Mouse (Mus musculus) neural tube, embryonic 13.5 days (tissue): Measurements from ENCODE around the gene Map4. TPM values are rescaled to one million over a fixed set of nuclear protein-coding genes. Genes with fewer than 3 reads are reported as not detected.

Experiments
- ATAC-seq: fragments of 200-750 bp; cut with Nextera tagmentation; 2 replicates; pipeline ENCODE4 v1.8.0; 2017; ENCODE audit warnings: low read depth, mild to moderate bottlenecking, moderate TSS enrichment, moderate library complexity
- H3K27ac ChIP-seq: fragments of 300-500 bp; sonication (generic); replicated peaks from 2 replicates; pipeline ENCODE4 v1.5.1; 2015; ENCODE audit warnings: moderate library complexity, mild to moderate bottlenecking, inconsistent platforms
- H3K27me3 ChIP-seq: fragments of 300-500 bp; sonication (generic); 2 replicates; pipeline ENCODE4 v1.6.1; 2015; ENCODE audit warnings: mild to moderate bottlenecking, inconsistent platforms
- H3K36me3 ChIP-seq: fragments of 300-500 bp; sonication (generic); 2 replicates; pipeline ENCODE4 v1.6.1; 2015; ENCODE audit warnings: mild to moderate bottlenecking, inconsistent platforms
- H3K4me1 ChIP-seq: fragments of 300-500 bp; sonication (generic); replicated peaks from 2 replicates; pipeline ENCODE4 v1.6.1; 2015; ENCODE audit warnings: inconsistent platforms
- H3K4me2 ChIP-seq: fragments of 300-500 bp; sonication (generic); 2 replicates; pipeline ENCODE4 v1.6.1; 2015; ENCODE audit warnings: inconsistent platforms, mild to moderate bottlenecking, moderate library complexity
- H3K4me3 ChIP-seq: fragments of 300-500 bp; sonication (generic); 2 replicates; pipeline ENCODE4 v1.5.1; 2015; ENCODE audit warnings: mild to moderate bottlenecking, inconsistent platforms
- H3K9ac ChIP-seq: fragments of 300-500 bp; sonication (generic); 2 replicates; pipeline ENCODE4 v1.6.1; 2015; ENCODE audit warnings: moderate library complexity, mild to moderate bottlenecking, inconsistent platforms
- H3K9me3 ChIP-seq: fragments of 300-500 bp; sonication (generic); 2 replicates; pipeline ENCODE4 v1.6.1; 2016; ENCODE audit warnings: inconsistent platforms
- WGBS: fragments of 180-500 bp; shearing (Covaris S2); methylation state at CpG from one replicate; pipeline ENCODE4 v1.1.7; 2015; 5-methylcytosine and 5-hydroxymethylcytosine counted together
- polyA plus RNA-seq: library from polyadenylated mRNA; unstranded; fragments of >200 nt; fragmentation: Nextera tagmentation; extraction: Ambion mirVana; gene quantifications from 2 replicates; pipeline ENCODE4 v1.2.1, GENCODE M21; 2015

The Map4 gene
- 174 and 176 TPM in 2 replicates for polyA plus RNA-seq

GRCm38 (mm10) chr9:109931257-109932171 is at the start of gene Map4:
Map4 (plus strand) TSS chr9:109931460.
- H3K4me3 ChIP-seq = peak within 1 kb of the TSS; percentile 86
- H3K27me3 ChIP-seq = no peaks in the 10 kb centered on the region
- H3K36me3 ChIP-seq = no peaks in the 10 kb centered on the region
- peak; percentile 99 for ATAC-seq
- WGBS = under 1% methylated on average over 94 of the region's 94 CpGs
- peak within 1 kb of the TSS; percentile 90 for H3K9ac ChIP-seq
- H3K27ac ChIP-seq = peak within 1 kb of the TSS; percentile 96
- H3K4me1 ChIP-seq = peaks cover 27% of the 10 kb centered on the region
- no peaks in the 10 kb centered on the region for H3K9me3 ChIP-seq
- peak within 1 kb of the TSS; percentile 79 for H3K4me2 ChIP-seq

GRCm38 (mm10) chr9:109886259-109886658 is 45.0 kb upstream of the Map4 start:
- Histone ChIP-seq H3K4me2 (no peak overlapping the region), H3K9me3 (no peaks in the 10 kb centered on the region), H3K9ac (no peak overlapping the region), H3K4me3 (no peak overlapping the region), H3K27me3 (no peaks in the 10 kb centered on the region), H3K4me1 (no peaks in the 10 kb centered on the region), H3K27ac (no peak overlapping the region), H3K36me3 (peaks cover 98% of the 10 kb centered on the region)
- 85% methylated on average over 4 of the region's 4 CpGs for WGBS
- ATAC-seq = no peak

DNA sequence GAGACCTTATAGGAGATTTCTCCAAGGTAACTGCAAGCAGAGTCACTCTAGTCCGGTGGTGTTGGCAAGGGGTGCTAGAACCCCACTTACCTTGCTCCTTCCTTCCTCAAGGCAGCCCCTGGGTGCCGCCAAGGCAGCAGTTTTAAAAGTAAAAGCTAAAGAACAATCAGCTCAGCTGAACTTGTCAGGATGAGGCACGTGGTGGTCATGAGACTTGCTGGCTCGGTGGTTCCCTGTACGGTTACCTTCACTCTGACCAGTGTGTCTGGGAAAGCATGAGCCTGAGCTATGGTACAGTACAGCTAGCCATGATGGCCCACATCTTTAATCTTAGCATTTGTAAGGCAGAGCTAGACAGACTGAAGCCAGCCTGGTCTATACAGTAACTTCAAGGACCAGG is 43.9 kb upstream of the Map4 start:
- Histone ChIP-seq H3K4me3 (no peak overlapping the region), H3K4me1 (no peaks in the 10 kb centered on the region), H3K27ac (no peak overlapping the region), H3K27me3 (no peaks in the 10 kb centered on the region), H3K4me2 (no peak overlapping the region), H3K36me3 (peaks cover 98% of the 10 kb centered on the region), H3K9me3 (no peaks in the 10 kb centered on the region), H3K9ac (no peak overlapping the region)
- no peak for ATAC-seq
- WGBS = 91% methylated on average over 5 of the region's 5 CpGs

DNA sequence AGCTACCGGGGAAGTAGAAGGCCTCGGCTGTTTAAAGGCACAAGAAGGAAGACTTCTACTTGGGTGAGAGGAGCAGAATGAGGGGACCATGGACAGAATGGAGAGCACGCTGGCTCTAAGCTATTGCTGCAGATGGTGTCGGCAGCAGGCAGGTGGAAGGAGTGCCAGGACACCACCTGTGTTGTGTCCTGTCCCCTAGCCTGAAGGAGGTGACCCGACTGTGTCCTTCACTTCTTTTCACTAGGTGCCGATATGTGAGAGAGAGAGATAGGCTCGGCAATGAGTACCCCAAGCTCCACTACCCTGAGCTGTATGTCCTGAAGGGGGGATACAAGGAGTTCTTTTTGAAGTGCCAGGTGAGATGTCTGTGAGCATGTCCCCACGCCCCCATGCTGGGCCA is 39.8 kb upstream of the Map4 start:
- WGBS = 89% methylated on average over 8 of the region's 8 CpGs
- Histone ChIP-seq H3K4me1 (0 out of 2 replicates have a peak, but pooled peaks cover 6% of the 10 kb centered on the region), H3K36me3 (peaks cover 71% of the 10 kb centered on the region), H3K27ac (no peak overlapping the region), H3K4me2 (no peak overlapping the region), H3K9ac (no peak overlapping the region), H3K27me3 (no peaks in the 10 kb centered on the region), H3K9me3 (no peaks in the 10 kb centered on the region), H3K4me3 (no peak overlapping the region)
- ATAC-seq = no peak

- no peaks in the 10 kb centered on the region for H3K9me3 ChIP-seq
- no peaks in the 10 kb centered on the region for H3K27me3 ChIP-seq
- WGBS = 68% methylated on average over 5 of the region's 5 CpGs
- no peak overlapping the region for H3K4me2 ChIP-seq
- peaks cover 60% of the 10 kb centered on the region for H3K36me3 ChIP-seq
- H3K27ac ChIP-seq = no peak overlapping the region
- 0 out of 2 replicates have a peak, but pooled peaks cover 6% of the 10 kb centered on the region for H3K4me1 ChIP-seq
- H3K4me3 ChIP-seq = no peak overlapping the region
- H3K9ac ChIP-seq = no peak overlapping the region
- 0 out of 2 replicates have a peak, but pooled peaks have one; percentile 33 for ATAC-seq
Measured at GRCm38 (mm10) chr9:109892651-109893250, 38.5 kb upstream of the Map4 start.

DNA sequence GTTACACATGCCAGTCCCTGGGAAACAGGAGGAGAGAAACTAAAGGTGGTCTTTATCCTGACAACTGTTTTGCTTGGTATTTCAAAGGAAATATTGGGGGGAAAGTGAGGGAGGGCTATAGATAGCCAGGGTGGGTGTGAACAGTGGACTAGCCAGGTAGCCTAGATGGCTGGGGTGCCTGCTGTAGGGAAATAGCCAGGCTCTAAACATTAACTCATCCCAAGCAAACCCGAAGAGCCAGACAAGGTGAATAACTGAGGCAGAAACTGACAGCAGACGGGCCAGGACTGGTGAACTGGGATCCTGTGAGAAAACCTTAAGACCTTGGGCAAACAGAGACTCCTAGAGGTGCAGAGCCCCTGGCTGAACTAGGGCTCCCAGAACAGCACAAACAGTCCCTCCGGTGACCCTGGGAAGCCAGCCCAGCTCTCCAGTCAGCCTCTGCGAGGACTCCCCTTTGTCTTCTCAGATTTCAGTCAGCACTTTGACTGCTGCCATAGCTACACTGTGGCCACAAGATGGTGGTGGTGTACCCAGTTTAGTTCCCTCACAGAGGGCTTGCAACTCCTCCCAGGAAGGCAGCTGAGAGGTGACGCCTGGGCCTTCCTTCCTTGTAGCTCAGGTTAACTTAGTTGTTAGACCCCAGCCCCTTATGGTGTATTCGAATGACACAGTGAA is 36.7 kb upstream of the Map4 start:
- 31% methylated on average over 6 of the region's 6 CpGs for WGBS
- peak; percentile 82 for ATAC-seq
- H3K9ac ChIP-seq = peak overlapping the region; percentile 47

GRCm38 (mm10) chr9:109895593-109895992 is 35.7 kb upstream of the Map4 start:
- no peak overlapping the region for H3K9ac ChIP-seq
- WGBS = 70% methylated on average over 6 of the region's 6 CpGs
- ATAC-seq = no peak
- peaks cover 31% of the 10 kb centered on the region for H3K36me3 ChIP-seq
- no peak overlapping the region for H3K27ac ChIP-seq
- H3K4me1 ChIP-seq = 0 out of 2 replicates have a peak, but pooled peaks cover 6% of the 10 kb centered on the region
- H3K9me3 ChIP-seq = no peaks in the 10 kb centered on the region
- no peak overlapping the region for H3K4me2 ChIP-seq
- H3K27me3 ChIP-seq = no peaks in the 10 kb centered on the region
- H3K4me3 ChIP-seq = no peak overlapping the region

More for the DNA sequence above, 36.7 kb upstream of the Map4 start:
- no peaks in the 10 kb centered on the region for H3K27me3 ChIP-seq
- peak overlapping the region; percentile 61 for H3K27ac ChIP-seq
- H3K9me3 ChIP-seq = no peaks in the 10 kb centered on the region
- 0 out of 2 replicates have a peak, but pooled peaks cover 6% of the 10 kb centered on the region for H3K4me1 ChIP-seq
- no peak overlapping the region for H3K4me2 ChIP-seq
- no peak overlapping the region for H3K4me3 ChIP-seq
- peaks cover 42% of the 10 kb centered on the region for H3K36me3 ChIP-seq

DNA sequence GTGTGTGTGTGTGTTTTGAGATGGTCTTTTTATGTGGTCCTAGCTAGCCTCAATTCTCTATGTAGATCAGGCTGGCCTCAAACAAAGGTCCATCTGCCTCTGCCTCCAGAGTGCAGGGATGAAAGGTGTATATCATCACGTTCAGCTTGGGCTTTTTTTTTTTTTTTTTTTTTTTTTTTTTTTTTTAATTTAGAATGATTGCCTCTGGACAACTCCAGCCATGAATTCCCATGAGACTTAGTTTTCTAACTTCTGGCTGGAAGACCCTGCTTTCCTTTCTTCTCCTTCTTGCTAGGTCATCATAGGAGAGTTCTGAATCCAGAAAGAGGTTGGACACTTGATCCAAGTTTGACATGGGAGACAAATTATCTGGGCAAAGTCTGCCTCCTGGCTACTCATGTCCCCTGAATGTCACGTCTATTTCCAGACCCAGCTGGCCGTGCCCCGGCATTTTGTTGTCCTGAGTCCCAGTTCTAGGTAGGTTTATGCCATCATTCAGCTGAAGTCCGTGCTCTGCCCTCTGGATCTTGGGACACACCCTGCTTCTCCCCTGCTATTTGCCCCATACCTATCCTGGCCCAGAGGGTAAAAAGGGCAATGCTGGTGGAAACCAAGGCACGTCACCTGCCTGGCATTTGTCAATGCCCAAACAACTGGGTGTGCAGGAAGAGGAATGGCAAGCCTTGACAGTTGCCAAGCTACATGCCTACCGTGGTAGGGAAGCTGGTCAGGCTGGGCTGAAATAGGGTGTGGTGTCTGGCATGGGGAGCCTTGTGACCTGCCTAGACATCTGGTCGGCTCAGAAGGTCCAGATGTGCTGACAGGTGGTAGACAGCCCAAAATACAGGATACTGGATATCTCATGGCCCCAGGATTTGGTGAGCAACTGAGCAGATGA is 34.8 kb upstream of the Map4 start:
- WGBS = 85% methylated on average over 8 of the region's 8 CpGs
- H3K4me2 ChIP-seq = no peak overlapping the region
- H3K27ac ChIP-seq = no peak overlapping the region
- H3K9ac ChIP-seq = peak overlapping the region; percentile 22; the same call in 1 of the 2 replicates
- H3K4me1 ChIP-seq = 0 out of 2 replicates have a peak, but pooled peaks cover 6% of the 10 kb centered on the region
- ATAC-seq = no peak
- H3K36me3 ChIP-seq = peaks cover 22% of the 10 kb centered on the region
- H3K9me3 ChIP-seq = no peaks in the 10 kb centered on the region
- H3K4me3 ChIP-seq = no peak overlapping the region
- H3K27me3 ChIP-seq = no peaks in the 10 kb centered on the region

- Histone ChIP-seq H3K9ac (no peak overlapping the region), H3K4me3 (no peak overlapping the region), H3K4me1 (0 out of 2 replicates have a peak, but pooled peaks cover 6% of the 10 kb centered on the region), H3K27me3 (no peaks in the 10 kb centered on the region), H3K4me2 (no peak overlapping the region), H3K27ac (no peak overlapping the region), H3K9me3 (no peaks in the 10 kb centered on the region), H3K36me3 (peaks cover 9% of the 10 kb centered on the region; the same call in 1 of the 2 replicates)
- 48% methylated on average over 2 of the region's 2 CpGs for WGBS
- no peak for ATAC-seq
Measured at GRCm38 (mm10) chr9:109898027-109898426, 33.2 kb upstream of the Map4 start.

DNA sequence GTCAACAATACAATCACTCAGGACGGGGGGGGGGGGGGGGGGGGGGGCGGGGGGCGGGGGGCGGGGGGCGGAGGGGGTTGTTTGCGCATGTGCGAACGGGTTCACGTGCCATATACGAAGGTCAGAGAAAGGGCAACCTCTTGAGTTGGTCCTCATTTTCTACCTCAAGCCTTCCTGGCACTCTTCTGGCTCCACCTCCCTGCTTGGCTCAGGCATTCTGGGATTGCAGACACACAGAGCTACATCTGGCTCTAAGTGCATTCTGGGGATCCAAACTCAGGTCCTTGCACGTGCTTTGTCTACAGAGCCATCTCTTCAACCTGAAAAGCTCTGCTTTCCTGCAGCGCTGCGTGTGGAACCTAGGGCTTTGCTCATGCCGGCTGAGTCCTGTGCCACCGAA is 31.9 kb upstream of the Map4 start:
- no peak overlapping the region for H3K27ac ChIP-seq
- H3K9me3 ChIP-seq = no peaks in the 10 kb centered on the region
- ATAC-seq = no peak
- no peak overlapping the region for H3K4me3 ChIP-seq
- H3K9ac ChIP-seq = no peak overlapping the region
- no peaks in the 10 kb centered on the region for H3K36me3 ChIP-seq
- H3K27me3 ChIP-seq = no peaks in the 10 kb centered on the region
- H3K4me2 ChIP-seq = no peak overlapping the region
- H3K4me1 ChIP-seq = 0 out of 2 replicates have a peak, but pooled peaks cover 3% of the 10 kb centered on the region
- WGBS = 67% methylated on average over 11 of the region's 15 CpGs

GRCm38 (mm10) chr9:109899774-109900173 is 31.5 kb upstream of the Map4 start:
- Histone ChIP-seq H3K4me1 (no peaks in the 10 kb centered on the region), H3K9ac (no peak overlapping the region), H3K36me3 (no peaks in the 10 kb centered on the region), H3K4me3 (no peak overlapping the region), H3K27me3 (no peaks in the 10 kb centered on the region), H3K4me2 (no peak overlapping the region), H3K27ac (no peak overlapping the region), H3K9me3 (no peaks in the 10 kb centered on the region)
- 80% methylated on average over 8 of the region's 8 CpGs for WGBS
- no peak for ATAC-seq
